Mouse (Mus musculus): Measurements from ENCODE around the gene Atp1a3.

DNA sequence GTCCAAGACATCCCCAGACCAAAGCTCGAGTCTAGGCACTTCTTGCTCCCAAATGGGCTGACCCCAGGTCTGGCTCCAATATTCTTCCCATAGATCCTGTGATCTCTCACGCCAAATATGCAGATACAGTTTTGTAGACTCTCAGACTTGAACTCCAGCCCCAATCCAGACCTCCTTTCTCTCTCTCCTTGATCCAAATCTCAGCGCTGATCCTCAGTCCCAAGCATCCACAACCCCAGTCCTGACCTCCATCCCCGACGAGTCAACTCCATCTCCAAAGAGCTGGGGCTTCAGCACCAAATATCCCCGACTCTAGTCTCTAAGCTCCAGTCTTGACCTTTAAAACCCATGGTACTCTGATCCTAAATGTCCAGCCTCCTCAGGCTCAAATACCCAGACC is 62.1 kb downstream of the Atp1a3 start:
- TF ChIP-seq POLR2A (IDR thresholded peaks at IDR 0.05; ENCODE audit: insufficient read depth, low read length) = no peak
- no peak for TF ChIP-seq CTCF (IDR thresholded peaks at IDR 0.05; ENCODE audit: low read depth, low read length)
- no peak for TF ChIP-seq EP300 (IDR thresholded peaks at IDR 0.05; ENCODE audit: insufficient read depth, low read depth, low read length)
